Mouse (Mus musculus): ENCODE measurements around the gene Cyp11a1.

DNA sequence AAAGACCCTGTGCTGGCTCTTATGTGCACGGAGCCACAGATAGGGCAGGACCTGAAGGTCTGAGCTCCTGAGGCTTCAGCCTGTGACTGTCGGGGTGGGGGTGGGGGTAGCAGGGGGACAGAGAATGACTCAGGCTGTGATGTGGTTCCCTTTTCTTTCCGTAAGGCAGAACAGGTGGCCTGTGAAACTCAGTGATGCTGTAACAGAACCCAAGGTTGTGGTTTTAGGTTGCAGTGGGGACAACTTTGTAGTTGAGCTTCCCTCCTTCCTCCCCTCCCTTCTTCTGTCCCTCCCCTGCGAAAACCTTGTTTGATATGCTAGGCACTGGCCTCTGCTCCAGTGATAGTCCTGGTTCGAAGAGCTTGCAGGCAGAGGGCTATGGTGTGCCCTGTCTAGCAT, 49.4 kb upstream of the Cyp11a1 start:
- TF ChIP-seq CTCF (IDR thresholded peaks at IDR 0.05; ENCODE audit: insufficient read depth, low read length) (no peak), POLR2A (IDR thresholded peaks at IDR 0.05; ENCODE audit: borderline replicate concordance, extremely low read depth, low read depth, low read length) (no peak)

Measured in lung, adult 2 months (tissue).